Mouse (Mus musculus) testis, adult 2 months (tissue): ENCODE results near the gene C77080. TPM values are rescaled to one million over a fixed set of nuclear protein-coding genes. Genes with fewer than 3 reads are reported as not detected.

Experiments used
- H3K27ac ChIP-seq: fragments of 200-500 bp; 2 replicates; pipeline ENCODE4 v1.5.1; 2012; ENCODE audit warnings: low read depth, low read length; ENCODE audit not compliant: control insufficient read depth, insufficient read depth
- H3K27me3 ChIP-seq: fragments of 200-500 bp; 2 replicates; pipeline ENCODE4 v1.6.1; 2012; ENCODE audit warnings: mild to moderate bottlenecking, low read length, moderate library complexity; ENCODE audit not compliant: control insufficient read depth, insufficient read depth
- H3K36me3 ChIP-seq: fragments of 200-500 bp; 2 replicates; pipeline ENCODE4 v1.6.1; 2012; ENCODE audit warnings: mild to moderate bottlenecking, low read length; ENCODE audit not compliant: control insufficient read depth, insufficient read depth
- H3K4me1 ChIP-seq: fragments of 200-500 bp; 2 replicates; pipeline ENCODE4 v1.6.1; 2012; ENCODE audit warnings: low read length; ENCODE audit not compliant: control insufficient read depth, insufficient read depth
- H3K4me3 ChIP-seq: fragments of 200-500 bp; 2 replicates; pipeline ENCODE4 v1.5.1; 2012; ENCODE audit warnings: low read depth, mild to moderate bottlenecking, low read length, moderate library complexity, mixed read lengths; ENCODE audit not compliant: control insufficient read depth
- CTCF ChIP-seq: fragments of 200-500 bp; IDR thresholded peaks from 2 replicates; pipeline ENCODE4 v1.5.1; 2012; ENCODE audit warnings: low read depth, mild to moderate bottlenecking, inconsistent platforms, low read length, moderate library complexity; ENCODE audit not compliant: control insufficient read depth, insufficient read depth, insufficient replicate concordance
- POLR2A ChIP-seq: fragments of 200-500 bp; IDR thresholded peaks from 2 replicates; pipeline ENCODE4 v1.6.1; 2012; ENCODE audit warnings: low read depth, mild to moderate bottlenecking, inconsistent platforms, low read length, moderate library complexity; ENCODE audit not compliant: control insufficient read depth
- polyA plus RNA-seq: library from polyadenylated mRNA; depleted of rRNA; stranded (reverse); fragments of >200 nt; gene quantifications from 2 replicates; pipeline ENCODE4 v1.2.3, GENCODE M21; 2012

Gene C77080
- polyA plus RNA-seq, 1 experiment, result 1.4 TPM

- Histone ChIP-seq H3K27ac (no peak overlapping the region), H3K4me1 (peaks cover 8% of the 10 kb centered on the region; the same call in 1 of the 2 replicates), H3K27me3 (no peaks in the 10 kb centered on the region), H3K36me3 (no peaks in the 10 kb centered on the region), H3K4me3 (no peak overlapping the region)
- TF ChIP-seq POLR2A (no peak), CTCF (no peak)
Measured at GRCm38 (mm10) chr4:129295188-129295587, 34.0 kb upstream of the C77080 start.

GRCm38 (mm10) chr4:129293702-129294101 is 32.5 kb upstream of the C77080 start:
- H3K4me1 ChIP-seq, result peaks cover 8% of the 10 kb centered on the region; the same call in 1 of the 2 replicates
- no peaks in the 10 kb centered on the region for H3K27me3 ChIP-seq
- H3K27ac ChIP-seq, result no peak overlapping the region; the same call in 1 of the 2 replicates
- no peak for TF ChIP-seq CTCF
- no peaks in the 10 kb centered on the region for H3K36me3 ChIP-seq
- H3K4me3 ChIP-seq, result peak overlapping the region; percentile 63

GRCm38 (mm10) chr4:129292831-129293230 is 31.6 kb upstream of the C77080 start:
- no peak overlapping the region for H3K27ac ChIP-seq
- no peak overlapping the region for H3K4me3 ChIP-seq
- TF ChIP-seq CTCF, result no peak
- TF ChIP-seq POLR2A, result no peak
- H3K27me3 ChIP-seq, result no peaks in the 10 kb centered on the region
- peaks cover 10% of the 10 kb centered on the region for H3K4me1 ChIP-seq
- H3K36me3 ChIP-seq, result no peaks in the 10 kb centered on the region

- H3K27ac ChIP-seq, result no peak overlapping the region
- no peak overlapping the region for H3K4me3 ChIP-seq
- no peaks in the 10 kb centered on the region for H3K36me3 ChIP-seq
- peaks cover 18% of the 10 kb centered on the region for H3K4me1 ChIP-seq
- no peak for TF ChIP-seq POLR2A
- TF ChIP-seq CTCF, result no peak
- no peaks in the 10 kb centered on the region for H3K27me3 ChIP-seq
Measured at GRCm38 (mm10) chr4:129289671-129290070, 28.5 kb upstream of the C77080 start.

GRCm38 (mm10) chr4:129288067-129288466 is 26.9 kb upstream of the C77080 start:
- H3K4me1 ChIP-seq, result peaks cover 10% of the 10 kb centered on the region
- no peak overlapping the region for H3K4me3 ChIP-seq
- H3K27me3 ChIP-seq, result no peaks in the 10 kb centered on the region
- no peaks in the 10 kb centered on the region for H3K36me3 ChIP-seq
- H3K27ac ChIP-seq, result no peak overlapping the region
- no peak for TF ChIP-seq POLR2A
- TF ChIP-seq CTCF, result no peak

- peak within 1 kb of the TSS; percentile 37; the same call in 1 of the 2 replicates for H3K27ac ChIP-seq
Measured at GRCm38 (mm10) chr4:129287472-129287981, 26.3 kb upstream of the C77080 start, which contains the start of gene Sync. Sync (plus strand) TSS chr4:129287617.

GRCm38 (mm10) chr4:129286683-129287471 is 25.7 kb upstream of the C77080 start:
- H3K4me1 ChIP-seq, result peaks cover 10% of the 10 kb centered on the region
- peak overlapping the region; percentile 37; the same call in 1 of the 2 replicates for H3K27ac ChIP-seq
- no peaks in the 10 kb centered on the region for H3K36me3 ChIP-seq
- H3K27me3 ChIP-seq, result no peaks in the 10 kb centered on the region
- TF ChIP-seq CTCF (no peak), POLR2A (no peak)
- H3K4me3 ChIP-seq, result peak overlapping the region; percentile 61

More at GRCm38 (mm10) chr4:129287472-129287981, 26.3 kb upstream of the C77080 start, which contains the start of gene Sync:
- peaks cover 10% of the 10 kb centered on the region for H3K4me1 ChIP-seq
- H3K27me3 ChIP-seq, result no peaks in the 10 kb centered on the region
- H3K36me3 ChIP-seq, result no peaks in the 10 kb centered on the region
- H3K4me3 ChIP-seq, result peak within 1 kb of the TSS; percentile 77
- TF ChIP-seq CTCF, result no peak
- no peak for TF ChIP-seq POLR2A
